Mouse (Mus musculus) layer of hippocampus, postnatal 10 days (tissue): ENCODE measurements around the gene Ttc13. TPM values are rescaled to one million over a fixed set of nuclear protein-coding genes. Genes with fewer than 3 reads are reported as not detected.

Experiments
- DNase-seq, 2 experiments: peaks; one replicate each; pipeline ENCODE4 v3.0.0; 2021; ENCODE audit warnings: low spot score in 2 of 2
- total RNA-seq, 2 experiments: library from RNA; stranded (reverse); gene quantifications; 2 replicates each; pipeline ENCODE4 v1.2.3; 2021

Gene Ttc13
- total RNA-seq, 2 experiments from 2014 or later: 59.3 to 61.0 TPM

- DNase-seq: peak; percentile 55 to 67
These were observed 63.4 kb downstream of the Ttc13 start for GRCm38 (mm10) chr8:124658415-124658814.

GRCm38 (mm10) chr8:124657961-124658360 lies 63.8 kb downstream of the Ttc13 start:
- no peak for DNase-seq

- DNase-seq: no peak
These were observed 68.0 kb downstream of the Ttc13 start for GRCm38 (mm10) chr8:124653568-124654475.

- no peak for DNase-seq
These were observed 69.2 kb downstream of the Ttc13 start for GRCm38 (mm10) chr8:124652546-124652945.

DNA sequence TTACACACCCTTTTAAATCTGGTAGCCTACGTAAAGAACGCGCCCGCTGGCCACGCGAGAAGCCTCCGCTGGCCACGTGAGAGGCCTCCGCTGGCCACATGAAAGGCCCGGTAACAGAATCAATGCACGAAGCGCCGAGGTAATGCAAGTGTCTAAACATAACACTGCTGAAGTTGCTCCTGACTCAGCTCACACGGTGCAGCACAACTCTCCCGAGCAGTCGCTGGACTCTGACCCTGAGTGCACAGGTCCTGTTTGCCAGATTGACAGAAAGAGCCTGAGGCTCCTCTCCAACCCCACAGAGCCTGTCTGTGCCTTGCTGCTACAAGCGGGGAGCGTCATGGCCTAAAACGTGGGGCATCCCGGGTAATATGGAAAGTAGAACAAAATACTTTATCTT lies 70.0 kb downstream of the Ttc13 start:
- DNase-seq: no peak

DNA sequence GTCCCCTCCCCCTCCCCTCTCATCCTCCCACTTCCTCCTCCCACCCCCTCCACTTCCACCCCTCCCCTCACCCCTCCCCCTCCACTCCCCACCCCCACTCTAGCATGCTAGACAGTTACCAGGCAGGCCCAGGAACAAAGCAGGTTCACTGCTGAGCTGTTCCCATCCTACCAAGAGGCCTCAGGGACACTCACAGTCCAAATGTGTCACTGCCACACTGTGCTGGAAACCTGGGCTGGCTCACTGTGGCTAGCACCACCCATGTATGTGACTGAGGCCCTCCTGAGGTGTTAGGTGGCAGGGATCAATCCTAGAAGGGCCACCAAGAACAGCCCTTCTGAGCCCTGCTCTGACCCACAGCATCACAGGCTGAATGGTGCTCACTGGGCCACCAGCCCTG lies 73.5 kb downstream of the Ttc13 start:
- DNase-seq: no peak

DNA sequence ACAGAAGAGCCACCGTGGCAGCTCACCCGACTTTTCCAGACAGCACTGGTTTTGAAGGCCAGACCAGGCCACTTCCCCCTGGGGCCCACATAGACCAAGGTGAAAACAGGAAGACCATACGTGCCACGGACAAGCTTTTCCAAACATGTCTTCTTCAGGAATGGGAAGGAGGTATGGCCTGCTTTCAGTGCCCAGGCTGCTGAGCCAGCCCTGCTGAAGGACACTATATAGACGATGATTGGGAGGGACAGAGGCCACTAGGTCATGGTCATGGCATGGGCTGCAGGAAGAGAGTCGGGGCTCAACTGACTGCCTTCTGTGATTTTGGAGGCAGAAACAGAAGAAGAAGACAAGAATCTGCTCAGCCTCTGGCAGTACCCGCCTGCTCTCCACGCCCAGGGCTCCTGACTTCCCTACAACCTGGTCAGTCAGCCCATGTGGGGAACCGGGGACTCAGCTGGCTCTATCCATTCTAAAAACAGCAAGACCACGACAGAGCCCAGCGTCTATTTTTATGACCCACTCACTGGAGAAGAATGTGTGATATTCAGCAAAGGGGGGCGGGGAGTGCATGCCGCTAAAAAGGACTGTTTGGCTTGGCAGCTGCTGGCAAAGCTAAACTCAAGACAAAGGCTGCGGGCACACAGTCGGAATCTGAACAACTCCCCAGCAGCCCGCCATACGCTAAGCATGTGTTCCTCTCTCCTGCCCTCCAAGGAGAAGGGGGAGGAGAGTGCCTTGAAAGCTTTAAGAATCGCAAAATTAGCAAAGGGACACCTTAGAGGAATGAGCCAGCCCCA lies 78.0 kb downstream of the Ttc13 start:
- DNase-seq: peak; percentile 34 to 50

- DNase-seq: no peak
These were observed 80.2 kb downstream of the Ttc13 start for GRCm38 (mm10) chr8:124641599-124641998.

DNA sequence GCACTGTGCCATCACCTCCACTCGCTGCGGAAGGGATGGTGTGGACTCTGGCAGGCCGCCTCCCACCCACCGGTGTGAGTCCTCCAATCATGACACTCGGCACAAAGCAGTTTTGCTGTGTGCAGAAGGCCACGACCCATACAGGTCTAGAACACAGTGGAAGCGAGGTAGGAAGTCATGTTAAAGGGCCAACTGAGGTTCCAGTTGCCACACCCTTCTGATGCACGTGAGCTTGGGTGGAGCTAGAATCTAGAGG lies 86.6 kb downstream of the Ttc13 start:
- no peak for DNase-seq

DNA sequence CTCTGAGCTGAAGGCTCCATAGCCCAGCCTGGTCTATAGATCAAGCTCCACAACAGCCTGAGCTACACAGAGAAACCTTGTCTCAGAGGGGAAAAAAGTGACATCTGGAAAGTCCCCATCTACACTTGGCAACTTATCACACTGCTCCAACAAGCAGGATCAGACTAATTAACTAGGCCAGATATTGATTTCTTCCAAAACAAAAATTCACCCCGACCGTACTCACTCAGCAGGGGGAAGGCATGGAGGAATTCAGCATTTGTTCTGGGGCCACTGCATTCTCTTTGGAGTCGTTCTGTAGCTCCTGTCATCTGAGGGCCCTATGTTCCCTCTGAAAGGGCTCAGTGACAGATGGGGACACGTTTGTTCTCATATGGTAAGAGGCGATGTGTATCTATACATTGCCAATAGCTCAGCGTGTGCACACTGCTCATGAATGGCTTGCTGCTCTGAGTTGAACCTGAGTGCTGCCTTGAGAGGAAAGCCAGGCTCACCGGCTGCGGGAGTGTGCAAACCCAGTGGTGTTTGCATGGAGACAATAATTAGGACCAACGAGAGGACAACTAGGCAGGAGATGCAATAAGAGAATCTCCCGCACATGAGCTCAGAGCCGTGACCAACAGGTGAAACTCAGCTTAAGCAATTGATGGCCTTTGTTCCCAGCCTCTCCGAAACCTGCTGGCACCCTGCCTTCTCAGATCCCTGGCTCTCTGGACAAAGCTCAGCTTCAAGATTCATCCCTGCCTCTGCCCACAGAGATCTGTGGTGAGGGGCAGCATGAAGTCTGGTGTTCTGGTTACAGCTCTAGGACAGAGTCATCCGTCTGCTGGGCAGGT lies 87.2 kb downstream of the Ttc13 start:
- no peak for DNase-seq

- peak in 1 of 2 experiments; percentile 43 for DNase-seq
These were observed 88.6 kb downstream of the Ttc13 start for GRCm38 (mm10) chr8:124633001-124633703.

DNA sequence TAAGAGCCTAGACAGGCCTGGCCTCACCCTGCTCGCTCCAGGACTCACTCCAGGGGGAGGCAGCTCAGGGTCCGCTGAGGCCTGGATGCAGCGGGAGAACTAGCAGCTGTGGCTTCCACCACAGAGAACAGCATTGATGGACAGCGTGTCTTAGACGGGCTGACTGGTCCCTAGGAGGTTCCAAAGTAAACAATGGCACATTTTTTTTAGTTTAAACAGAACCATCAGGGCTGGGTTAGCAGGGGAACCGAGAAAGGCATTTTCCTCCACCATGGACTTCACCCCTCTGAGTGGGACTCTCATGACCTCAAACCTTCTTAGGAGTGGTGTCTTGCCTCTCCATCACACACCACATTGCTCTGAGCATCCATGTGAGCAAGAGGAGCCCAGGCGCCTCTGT lies 89.8 kb downstream of the Ttc13 start:
- DNase-seq: no peak

DNA sequence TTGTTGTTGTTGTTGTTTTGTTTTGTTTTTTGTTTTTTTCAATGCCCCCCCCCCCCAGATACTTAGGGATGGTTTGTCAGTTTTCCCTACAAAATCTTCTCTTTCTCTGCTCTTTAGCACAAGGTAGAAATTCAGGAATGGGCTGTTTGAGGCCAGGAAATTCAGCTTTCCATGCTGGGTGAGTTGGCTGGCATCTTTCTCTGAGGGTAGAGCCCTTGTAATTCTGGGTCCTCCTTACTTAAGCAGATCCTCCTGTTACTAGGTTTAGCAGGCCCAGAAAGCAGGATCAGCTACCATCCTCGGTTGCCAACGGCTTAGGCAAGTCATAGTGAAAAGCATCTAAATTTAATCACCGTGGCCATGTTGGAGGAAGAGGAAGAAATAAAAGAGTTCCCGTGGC lies 90.9 kb downstream of the Ttc13 start:
- DNase-seq: no peak

DNA sequence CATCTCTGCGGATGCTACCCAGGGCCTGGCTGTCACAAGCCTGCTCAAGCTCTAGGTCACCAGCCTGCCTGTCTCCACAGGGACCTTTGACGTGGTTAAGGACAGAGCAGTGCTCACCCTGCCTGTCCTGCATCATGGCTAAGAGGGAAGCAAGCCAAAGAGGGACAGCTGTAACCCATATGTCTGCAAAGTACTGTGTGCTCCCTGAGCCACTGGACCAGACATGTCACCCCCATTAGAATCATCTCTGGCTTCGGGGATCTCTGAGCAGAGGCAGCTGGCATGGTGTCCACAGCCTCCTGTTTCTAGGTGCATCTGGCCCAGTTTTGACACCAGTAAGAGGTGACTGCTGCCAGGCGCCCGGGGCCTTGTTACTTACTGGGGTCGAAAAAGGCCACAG lies 91.3 kb downstream of the Ttc13 start:
- DNase-seq: no peak

DNA sequence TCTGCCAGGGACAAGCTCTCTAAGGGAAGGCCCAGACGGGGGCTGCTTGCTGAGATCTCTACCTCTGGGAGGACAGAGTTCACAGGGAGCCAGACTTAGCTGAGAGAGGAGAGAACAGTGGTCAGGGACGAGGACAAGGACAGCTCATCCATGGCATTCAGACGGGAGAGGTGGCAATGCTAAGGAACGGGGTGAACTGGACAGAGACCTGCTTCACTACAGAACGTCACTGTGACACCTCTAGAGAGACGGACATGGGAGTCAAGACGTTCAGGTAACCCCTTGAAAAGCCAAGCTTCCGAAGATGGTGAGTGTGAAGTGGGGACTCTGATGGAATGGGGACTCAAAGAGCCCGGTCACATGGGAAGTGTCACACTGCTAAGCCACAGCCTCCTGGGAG lies 95.5 kb downstream of the Ttc13 start:
- DNase-seq: no peak

Other genes starting within 250 kb of the Ttc13 start
- gene Cog2, start 201.2 kb downstream of the Ttc13 start, total RNA-seq: 10 to 100 TPM; 34.7 to 38.7 TPM
- 10 to 100 TPM; 31.6 to 42.5 TPM for gene Agt, start 152.3 kb downstream of the Ttc13 start, total RNA-seq
- gene Capn9, start 145.9 kb downstream of the Ttc13 start, total RNA-seq: under 1 TPM in 1 of 2 experiments, not detected in 1; 0.13 TPM
- 100 to 1,000 TPM in 1 of 2 experiments, 10 to 100 TPM in 1; 96.2 to 106 TPM for gene 2310022B05Rik, start 58.6 kb downstream of the Ttc13 start, total RNA-seq
- 10 to 100 TPM; 15.6 to 20.2 TPM for gene Arv1, start 156 bp upstream of the Ttc13 start, total RNA-seq
- gene Fam89a, start 29.8 kb upstream of the Ttc13 start, total RNA-seq: under 1 TPM; 0.25 to 0.37 TPM
- 10 to 100 TPM; 49.8 to 53.1 TPM for gene Trim67, start 71.1 kb upstream of the Ttc13 start, total RNA-seq
- 10 to 100 TPM; 57.8 to 62.8 TPM for gene Gnpat, start 141.1 kb upstream of the Ttc13 start, total RNA-seq
- gene 2810004N23Rik, start 141.1 kb upstream of the Ttc13 start, total RNA-seq: 10 to 100 TPM; 21.5 to 22.0 TPM
- 10 to 100 TPM; 37.5 to 37.9 TPM for gene Exoc8, start 175.7 kb upstream of the Ttc13 start, total RNA-seq
- 10 to 100 TPM; 13.6 to 16.6 TPM for gene Sprtn, start 175.9 kb upstream of the Ttc13 start, total RNA-seq
- gene Egln1, start 227.3 kb upstream of the Ttc13 start, total RNA-seq: 10 to 100 TPM; 59.7 to 63.2 TPM